ENCODE assay signal across 24 mouse cellular contexts in genomic region chr7:141593056-141593455, GRCm38 (mm10).
"Had no signal": no experiment of that assay in that cellular context is flagged by ENCODE, and none has a peak within 500 bp of the region (broad histone marks: within the 10 kb centered on the region; RNA-seq: fewer than 3 reads in every experiment).

No protein-coding gene starts in this region.

- H3K4me3 ChIP-seq: heart, adult 2 months; heart, embryonic 13.5 days; heart, embryonic 15.5 days; hindbrain, embryonic 13.5 days; hindbrain, embryonic 15.5 days; layer of hippocampus, adult 2 months; left cerebral cortex, adult 2 months; limb, embryonic 13.5 days; limb, embryonic 15.5 days had no signal

- H3K4me2 ChIP-seq: heart, embryonic 11.5 days; heart, embryonic 13.5 days; heart, embryonic 15.5 days; hindbrain, embryonic 13.5 days; hindbrain, embryonic 15.5 days; limb, embryonic 13.5 days; limb, embryonic 15.5 days; liver, embryonic 11.5 days had no signal

- DNase-seq: forebrain, postnatal 0 days; gastrocnemius, postnatal 14 days; gastrocnemius, postnatal 36 days; heart, adult 11 months; heart, adult 2 months; heart, postnatal 14 days; heart, postnatal 36 days; kidney, adult 18-20 months; kidney, adult 8-10 months; kidney, postnatal 10 days; kidney, postnatal 25 days; kidney, postnatal 4 days; left cerebral cortex, postnatal 4 days had no signal

- H3K9ac ChIP-seq: forebrain, postnatal 0 days; heart, embryonic 13.5 days; heart, embryonic 15.5 days; hindbrain, embryonic 13.5 days; hindbrain, embryonic 15.5 days; limb, embryonic 13.5 days; limb, embryonic 15.5 days had no signal

- H3K4me1 ChIP-seq: heart, embryonic 13.5 days; heart, embryonic 15.5 days; hindbrain, embryonic 13.5 days; hindbrain, embryonic 15.5 days; limb, embryonic 13.5 days; limb, embryonic 15.5 days had no signal

- ATAC-seq: forebrain, postnatal 0 days; hindbrain, postnatal 0 days had no signal

- H3K27ac ChIP-seq: heart, adult 2 months; heart, embryonic 15.5 days; hindbrain, embryonic 13.5 days; hindbrain, embryonic 15.5 days; hindbrain, postnatal 0 days; layer of hippocampus, adult 2 months; left cerebral cortex, adult 2 months; limb, embryonic 13.5 days; limb, embryonic 15.5 days had no signal

- H3K27me3 ChIP-seq: heart, embryonic 13.5 days; heart, embryonic 15.5 days; hindbrain, embryonic 13.5 days; hindbrain, embryonic 15.5 days; limb, embryonic 13.5 days; limb, embryonic 15.5 days had no signal

- H3K9me3 ChIP-seq: heart, embryonic 13.5 days; heart, embryonic 15.5 days; hindbrain, embryonic 13.5 days; hindbrain, embryonic 15.5 days; limb, embryonic 13.5 days; limb, embryonic 15.5 days had no signal
